Mouse (Mus musculus) kidney, postnatal 0 days (tissue): ENCODE measurements around the gene Elf4. TPM values are rescaled to one million over a fixed set of nuclear protein-coding genes. Genes with fewer than 3 reads are reported as not detected.
"Not testable (repeated sequence)": the region's sequence is repeated elsewhere in the genome, so short reads cannot be mapped to it uniquely, and the experiment has no call there.

Experiments
- ATAC-seq: fragments of 200-750 bp; cut with Nextera tagmentation; replicated peaks from 2 replicates; pipeline ENCODE4 v1.8.0; 2017; ENCODE audit warnings: low read depth, moderate number of reproducible peaks, moderate TSS enrichment, moderate library complexity; ENCODE audit not compliant: low FRiP score
- DNase-seq: peaks from one replicate; pipeline ENCODE4 v3.0.0-alpha.2; 2016; ENCODE audit warnings: low spot score
- H3K27ac ChIP-seq: fragments of 300-500 bp; sonication (generic); 2 replicates; pipeline ENCODE4 v1.5.1; 2014; ENCODE audit warnings: mild to moderate bottlenecking
- H3K27me3 ChIP-seq: fragments of 300-500 bp; sonication (generic); 2 replicates; pipeline ENCODE4 v1.6.1; 2014; ENCODE audit warnings: low read length, mixed read lengths; ENCODE audit not compliant: insufficient read depth
- H3K36me3 ChIP-seq: fragments of 300-500 bp; sonication (generic); 2 replicates; pipeline ENCODE4 v1.6.1; 2014; ENCODE audit warnings: low read length, mixed read lengths; ENCODE audit not compliant: insufficient read depth
- H3K4me1 ChIP-seq: fragments of 300-500 bp; sonication (generic); replicated peaks from 2 replicates; pipeline ENCODE4 v1.6.1; 2014; ENCODE audit warnings: antibody characterized with exemption, low read length, mixed read lengths; ENCODE audit not compliant: insufficient read depth
- H3K4me2 ChIP-seq: fragments of 300-500 bp; sonication (generic); 2 replicates; pipeline ENCODE4 v1.6.1; 2014; ENCODE audit warnings: mild to moderate bottlenecking, low read length, moderate library complexity, mixed read lengths
- H3K4me3 ChIP-seq: fragments of 300-500 bp; sonication (generic); replicated peaks from 2 replicates; pipeline ENCODE4 v1.5.1; 2014; ENCODE audit warnings: low read depth, low read length
- H3K9ac ChIP-seq: fragments of 300-500 bp; sonication (generic); 2 replicates; pipeline ENCODE4 v1.6.1; 2014; ENCODE audit warnings: low read depth, low read length
- H3K9me3 ChIP-seq: fragments of 300-500 bp; sonication (generic); replicated peaks from 2 replicates; pipeline ENCODE4 v1.6.1; 2016; ENCODE audit warnings: low read length, inconsistent platforms, mixed read lengths
- CTCF ChIP-seq: IDR thresholded peaks from 2 replicates; pipeline ENCODE4 v1.5.1; 2016; ENCODE audit warnings: antibody characterized with exemption, low read depth, mild to moderate bottlenecking, moderate library complexity
- WGBS: fragments of 180-500 bp; shearing (Covaris S2); extraction: QIAGEN DNeasy Blood & Tissue Kit; methylation state at CpG from one replicate; pipeline ENCODE4 v1.1.7; 2014; 5-methylcytosine and 5-hydroxymethylcytosine counted together
- polyA plus RNA-seq: library from polyadenylated mRNA; unstranded; fragments of >200 nt; fragmentation: Nextera tagmentation; extraction: Ambion mirVana; gene quantifications from 2 replicates; pipeline ENCODE4 v1.2.1, GENCODE M21; 2015

Gene Elf4
- polyA plus RNA-seq, 1 experiment from 2014 or later, result 2.4 TPM

DNA sequence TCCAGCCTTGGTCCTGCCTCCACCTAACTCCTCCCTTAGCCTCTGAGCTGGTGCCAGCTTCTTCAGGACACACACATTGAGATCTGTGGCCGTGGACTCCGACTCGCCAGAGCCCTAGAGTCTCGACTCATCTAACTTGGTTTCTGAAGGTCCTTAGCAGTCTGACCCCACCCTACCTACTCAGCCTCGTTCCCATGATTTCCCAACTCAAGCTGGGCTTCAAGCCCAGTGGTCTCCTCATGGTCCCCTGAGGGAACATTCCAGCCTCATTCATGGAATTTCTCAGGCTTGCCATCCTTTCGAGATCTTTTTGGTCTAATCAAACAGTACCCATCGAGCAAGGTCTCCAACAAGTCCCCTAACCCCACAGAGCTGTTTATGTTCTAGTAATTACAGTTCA lies 21.0 kb downstream of the Elf4 start:
- no peaks in the 10 kb centered on the region for H3K27me3 ChIP-seq
- no peaks in the 10 kb centered on the region for H3K9me3 ChIP-seq
- no peak overlapping the region for H3K27ac ChIP-seq
- H3K9ac ChIP-seq, result no peak overlapping the region
- H3K4me2 ChIP-seq, result no peak overlapping the region
- no peaks in the 10 kb centered on the region for H3K4me1 ChIP-seq
- H3K4me3 ChIP-seq, result no peak overlapping the region
- WGBS, result 74% methylated on average over 7 of the region's 7 CpGs
- TF ChIP-seq CTCF, result no peak
- no peak for DNase-seq
- ATAC-seq, result no peak
- no peaks in the 10 kb centered on the region for H3K36me3 ChIP-seq

DNA sequence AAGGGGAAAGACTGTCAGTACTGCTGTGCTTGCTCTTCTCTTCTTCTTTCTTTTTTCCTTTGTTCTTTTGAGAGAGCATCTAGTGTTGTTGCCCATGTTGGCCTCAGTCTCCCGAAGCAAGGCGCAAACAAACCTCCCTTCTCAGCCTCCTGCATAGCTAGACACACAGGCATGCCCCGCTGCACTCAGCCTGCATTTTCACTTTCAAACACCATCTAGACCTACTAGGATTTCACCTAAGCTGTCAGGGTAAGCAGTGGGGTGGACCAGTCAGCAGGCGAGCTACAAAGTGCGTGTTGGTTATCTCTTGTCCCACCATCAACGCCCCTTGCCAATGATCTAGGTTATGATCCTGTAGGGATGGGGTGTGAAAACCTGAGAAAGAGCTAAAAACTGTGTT lies 21.4 kb downstream of the Elf4 start:
- no peak for ATAC-seq
- H3K27me3 ChIP-seq, result no peaks in the 10 kb centered on the region
- H3K4me2 ChIP-seq, result no peak overlapping the region
- H3K36me3 ChIP-seq, result no peaks in the 10 kb centered on the region
- no peak overlapping the region for H3K9ac ChIP-seq
- WGBS, result 87% methylated on average over 6 of the region's 6 CpGs
- H3K4me3 ChIP-seq, result no peak overlapping the region
- no peaks in the 10 kb centered on the region for H3K9me3 ChIP-seq
- no peak overlapping the region for H3K27ac ChIP-seq
- no peak for TF ChIP-seq CTCF
- DNase-seq, result no peak
- H3K4me1 ChIP-seq, result no peaks in the 10 kb centered on the region

DNA sequence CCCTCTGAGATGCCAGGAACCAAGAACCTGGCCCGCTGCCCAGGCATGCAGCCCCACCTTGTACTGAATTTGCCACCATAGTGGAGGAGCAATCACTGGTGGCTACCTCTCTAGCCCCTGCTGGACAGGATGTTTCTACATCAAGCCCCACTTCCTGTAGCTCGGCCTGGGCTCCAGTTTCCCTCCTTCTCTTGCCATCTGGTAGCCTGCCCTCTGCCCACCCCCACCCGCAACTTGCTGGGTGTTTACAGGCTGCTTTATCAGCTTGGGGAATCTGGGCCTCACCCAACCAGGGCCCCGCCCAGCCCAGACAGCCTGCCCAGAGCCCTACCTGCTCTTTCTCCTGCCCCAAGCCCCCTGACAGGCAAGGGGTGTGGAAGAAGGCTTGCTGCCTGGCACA lies 23.9 kb downstream of the Elf4 start:
- Histone ChIP-seq H3K27ac (no peak overlapping the region), H3K9me3 (no peaks in the 10 kb centered on the region), H3K9ac (no peak overlapping the region), H3K27me3 (no peaks in the 10 kb centered on the region), H3K4me1 (no peaks in the 10 kb centered on the region), H3K36me3 (no peaks in the 10 kb centered on the region), H3K4me3 (no peak overlapping the region), H3K4me2 (no peak overlapping the region)
- no peak for DNase-seq
- TF ChIP-seq CTCF, result no peak
- no peak; the same call in 1 of the 2 replicates for ATAC-seq
- WGBS, result 58% methylated on average over 4 of the region's 4 CpGs

DNA sequence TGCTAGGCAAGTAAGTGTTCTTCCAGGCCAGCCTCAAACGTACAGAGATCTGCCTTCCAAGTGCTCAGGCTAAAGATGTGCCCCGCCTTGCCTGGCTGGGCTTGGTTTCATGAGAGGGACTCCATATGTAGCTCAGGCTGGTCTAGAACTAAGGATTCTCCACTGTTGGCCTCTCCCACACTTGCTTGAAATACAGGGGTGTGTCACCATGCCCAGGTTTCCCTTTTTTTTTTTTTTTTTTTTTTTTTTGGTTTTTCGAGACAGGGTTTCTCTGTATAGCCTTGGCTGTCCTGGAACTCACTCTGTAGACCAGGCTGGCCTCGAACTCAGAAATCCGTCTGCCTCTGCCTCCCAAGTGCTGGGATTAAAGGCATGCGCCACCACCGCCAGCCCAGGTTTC lies 26.9 kb downstream of the Elf4 start:
- not testable (repeated sequence) for DNase-seq, H3K4me1 ChIP-seq, H3K4me3 ChIP-seq, H3K27ac ChIP-seq, H3K27me3 ChIP-seq, H3K4me2 ChIP-seq, H3K36me3 ChIP-seq, ATAC-seq, H3K9me3 ChIP-seq, H3K9ac ChIP-seq
- 82% methylated on average over 6 of the region's 7 CpGs for WGBS

DNA sequence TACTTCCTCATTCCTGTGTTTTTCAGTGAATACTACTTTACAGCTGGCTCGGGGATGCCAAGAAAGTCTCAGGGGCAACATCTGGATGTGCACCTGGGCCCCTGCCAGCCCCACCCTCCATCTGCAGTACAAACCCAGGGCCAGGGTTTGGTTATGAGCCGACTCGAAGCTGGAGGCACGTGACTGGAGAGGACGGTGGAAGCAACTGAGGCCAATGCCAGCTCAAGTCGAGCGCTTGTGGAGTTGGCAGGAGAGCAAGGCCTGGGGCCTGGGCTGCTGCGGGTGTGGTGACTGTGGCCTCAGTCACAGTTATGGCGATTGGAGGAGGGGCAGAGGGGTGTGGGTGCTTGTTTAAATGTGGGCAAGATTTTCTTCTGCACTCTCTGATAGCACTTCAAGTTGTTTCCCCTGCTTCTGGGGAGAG lies 27.4 kb downstream of the Elf4 start:
- Histone ChIP-seq H3K27ac (no peak overlapping the region), H3K27me3 (no peaks in the 10 kb centered on the region), H3K36me3 (no peaks in the 10 kb centered on the region), H3K9me3 (no peaks in the 10 kb centered on the region), H3K4me1 (0 out of 2 replicates have a peak, but pooled peaks cover 5% of the 10 kb centered on the region), H3K4me3 (no peak overlapping the region), H3K9ac (no peak overlapping the region), H3K4me2 (no peak overlapping the region)
- ATAC-seq (no peak), DNase-seq (no peak)
- WGBS, result 64% methylated on average over 9 of the region's 9 CpGs
- TF ChIP-seq CTCF, result no peak

DNA sequence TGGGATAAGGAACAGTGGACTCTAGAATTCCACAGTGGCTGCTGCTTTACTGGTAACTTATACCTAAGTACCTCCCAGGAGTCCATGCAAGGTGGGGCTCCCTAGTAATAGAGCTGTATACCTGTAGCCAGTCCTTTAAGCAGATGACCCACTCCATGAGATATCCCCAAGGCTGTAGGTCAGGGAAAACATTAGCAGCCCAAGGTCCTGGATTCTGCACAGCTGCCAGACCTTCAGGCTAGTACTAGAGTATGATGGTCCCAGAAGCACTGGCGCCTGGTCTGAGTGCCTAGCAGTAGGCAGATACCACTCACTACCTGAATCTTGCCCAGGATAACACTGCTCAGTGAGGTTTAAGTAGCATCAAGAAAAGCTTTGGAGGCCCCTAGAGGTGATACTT lies 28.7 kb downstream of the Elf4 start:
- no peak overlapping the region for H3K9ac ChIP-seq
- no peaks in the 10 kb centered on the region for H3K27me3 ChIP-seq
- H3K4me3 ChIP-seq, result no peak overlapping the region
- H3K4me1 ChIP-seq, result 0 out of 2 replicates have a peak, but pooled peaks cover 5% of the 10 kb centered on the region
- no peaks in the 10 kb centered on the region for H3K36me3 ChIP-seq
- WGBS, result 78% methylated on average over 1 of the region's 1 CpGs
- no peak for ATAC-seq
- no peak overlapping the region for H3K27ac ChIP-seq
- TF ChIP-seq CTCF, result no peak
- no peak for DNase-seq
- no peaks in the 10 kb centered on the region for H3K9me3 ChIP-seq
- no peak overlapping the region for H3K4me2 ChIP-seq

DNA sequence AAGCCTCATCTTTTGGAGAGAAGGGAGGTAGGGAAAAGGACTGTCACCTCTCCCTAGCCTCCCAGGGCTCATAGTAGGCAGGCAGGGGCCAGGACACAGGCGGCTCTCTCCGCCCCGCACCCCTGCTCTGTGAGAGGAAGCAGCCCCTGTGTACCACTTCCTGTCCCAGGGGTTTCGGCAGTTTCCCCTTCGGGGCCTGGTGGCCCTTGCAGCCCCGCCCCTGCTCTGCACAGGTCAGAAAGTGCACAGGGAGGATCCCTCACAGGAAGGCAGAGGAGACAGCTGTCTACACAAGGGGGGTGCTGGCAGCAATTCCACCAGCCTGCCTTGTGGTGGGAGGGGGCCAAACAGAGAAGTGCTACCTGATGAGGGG lies 29.4 kb downstream of the Elf4 start:
- DNase-seq, result no peak
- WGBS, result 38% methylated on average over 6 of the region's 6 CpGs
- TF ChIP-seq CTCF, result no peak
- Histone ChIP-seq H3K4me2 (no peak overlapping the region), H3K9me3 (no peaks in the 10 kb centered on the region), H3K27me3 (no peaks in the 10 kb centered on the region), H3K4me3 (no peak overlapping the region), H3K9ac (no peak overlapping the region), H3K27ac (no peak overlapping the region), H3K36me3 (no peaks in the 10 kb centered on the region), H3K4me1 (0 out of 2 replicates have a peak, but pooled peaks cover 5% of the 10 kb centered on the region)
- ATAC-seq, result no peak; the same call in 1 of the 2 replicates
